Mouse (Mus musculus) midbrain, embryonic 12.5 days (tissue): ENCODE results near the gene Tomm6. TPM values are rescaled to one million over a fixed set of nuclear protein-coding genes. Genes with fewer than 3 reads are reported as not detected.

ENCODE experiments used
- ATAC-seq: fragments of 200-750 bp; cut with Nextera tagmentation; 2 replicates; pipeline ENCODE4 v1.8.0; 2017; ENCODE audit warnings: low read depth, moderate TSS enrichment, moderate library complexity; ENCODE audit not compliant: low FRiP score
- H3K27ac ChIP-seq: fragments of 300-500 bp; sonication (generic); replicated peaks from 2 replicates; pipeline ENCODE4 v1.5.1; 2016; ENCODE audit warnings: mild to moderate bottlenecking
- H3K27me3 ChIP-seq: fragments of 300-500 bp; sonication (generic); 2 replicates; pipeline ENCODE4 v1.6.1; 2016; ENCODE audit warnings: mild to moderate bottlenecking
- H3K36me3 ChIP-seq: fragments of 300-500 bp; sonication (generic); 2 replicates; pipeline ENCODE4 v1.6.1; 2016
- H3K4me1 ChIP-seq: fragments of 300-500 bp; sonication (generic); 2 replicates; pipeline ENCODE4 v1.6.1; 2016
- H3K4me2 ChIP-seq: fragments of 300-500 bp; sonication (generic); replicated peaks from 2 replicates; pipeline ENCODE4 v1.6.1; 2016; ENCODE audit warnings: mild to moderate bottlenecking, moderate library complexity
- H3K4me3 ChIP-seq: fragments of 300-500 bp; sonication (generic); 2 replicates; pipeline ENCODE4 v1.5.1; 2016; ENCODE audit warnings: mild to moderate bottlenecking
- H3K9ac ChIP-seq: fragments of 300-500 bp; sonication (generic); replicated peaks from 2 replicates; pipeline ENCODE4 v1.6.1; 2016; ENCODE audit warnings: mild to moderate bottlenecking, moderate library complexity
- H3K9me3 ChIP-seq: fragments of 300-500 bp; sonication (generic); 2 replicates; pipeline ENCODE4 v1.6.1; 2016; ENCODE audit warnings: mild to moderate bottlenecking
- WGBS: fragments of 180-500 bp; shearing (Covaris S2); methylation state at CpG from one replicate; pipeline ENCODE4 v1.1.7; 2016; 5-methylcytosine and 5-hydroxymethylcytosine counted together
- polyA plus RNA-seq: library from polyadenylated mRNA; unstranded; fragments of >200 nt; fragmentation: Nextera tagmentation; extraction: Ambion mirVana; gene quantifications from 2 replicates; pipeline ENCODE4 v1.2.1, GENCODE M21; 2016

The Tomm6 gene
- polyA plus RNA-seq, 1 experiment from 2014 or later, result 337 TPM

GRCm38 (mm10) chr17:47693671-47694441 is 5.7 kb upstream of the Tomm6 start:
- no peak; the same call in 1 of the 2 replicates for ATAC-seq
- Histone ChIP-seq H3K27me3 (peaks cover 22% of the 10 kb centered on the region), H3K4me1 (peaks cover 27% of the 10 kb centered on the region), H3K9ac (peak overlapping the region; percentile 86), H3K27ac (no peak overlapping the region), H3K4me2 (peak overlapping the region; percentile 78), H3K9me3 (no peaks in the 10 kb centered on the region), H3K4me3 (peak overlapping the region; percentile 73), H3K36me3 (0 out of 2 replicates have a peak, but pooled peaks cover 8% of the 10 kb centered on the region)
- WGBS, result 32% methylated on average over 13 of the region's 13 CpGs

GRCm38 (mm10) chr17:47691650-47692049 is 3.5 kb upstream of the Tomm6 start:
- Histone ChIP-seq H3K27ac (no peak overlapping the region), H3K9me3 (no peaks in the 10 kb centered on the region), H3K27me3 (peaks cover 22% of the 10 kb centered on the region), H3K4me3 (no peak overlapping the region), H3K4me1 (peaks cover 41% of the 10 kb centered on the region), H3K9ac (no peak overlapping the region), H3K4me2 (no peak overlapping the region), H3K36me3 (no peaks in the 10 kb centered on the region)
- WGBS, result 91% methylated on average over 3 of the region's 3 CpGs
- ATAC-seq, result no peak

GRCm38 (mm10) chr17:47689894-47690293 is 1.7 kb upstream of the Tomm6 start:
- 0 out of 2 replicates have a peak overlapping the region, but pooled peaks have one; percentile 91 for H3K9ac ChIP-seq
- peak overlapping the region; percentile 96 for H3K4me2 ChIP-seq
- H3K27ac ChIP-seq, result no peak overlapping the region
- H3K4me1 ChIP-seq, result peaks cover 38% of the 10 kb centered on the region
- no peak for ATAC-seq
- H3K36me3 ChIP-seq, result 0 out of 2 replicates have a peak, but pooled peaks cover 2% of the 10 kb centered on the region
- no peaks in the 10 kb centered on the region for H3K9me3 ChIP-seq
- H3K27me3 ChIP-seq, result peaks cover 22% of the 10 kb centered on the region
- 86% methylated on average over 8 of the region's 8 CpGs for WGBS
- peak overlapping the region; percentile 83; the same call in 1 of the 2 replicates for H3K4me3 ChIP-seq

- H3K4me1 ChIP-seq, result peaks cover 32% of the 10 kb centered on the region
- H3K36me3 ChIP-seq, result peaks cover 12% of the 10 kb centered on the region
- H3K9me3 ChIP-seq, result no peaks in the 10 kb centered on the region
- peaks cover 22% of the 10 kb centered on the region for H3K27me3 ChIP-seq
- H3K4me2 ChIP-seq, result peak within 1 kb of the TSS; percentile 96
- peak within 1 kb of the TSS; percentile 83 for H3K4me3 ChIP-seq
- H3K27ac ChIP-seq, result peak within 1 kb of the TSS; percentile 85
- peak within 1 kb of the TSS; percentile 91 for H3K9ac ChIP-seq
- under 1% methylated on average over 57 of the region's 58 CpGs for WGBS
- peak; percentile 68 for ATAC-seq
These were observed 706 bp upstream of the Tomm6 start, which contains the start of gene Frs3 for GRCm38 (mm10) chr17:47688608-47689575. TSS of gene Frs3 (plus strand) at chr17:47689030.

- no peaks in the 10 kb centered on the region for H3K9me3 ChIP-seq
- H3K4me1 ChIP-seq, result peaks cover 30% of the 10 kb centered on the region
- H3K27me3 ChIP-seq, result peaks cover 15% of the 10 kb centered on the region
- 1% methylated on average over 70 of the region's 70 CpGs for WGBS
- peak overlapping the region; percentile 85 for H3K27ac ChIP-seq
- peak overlapping the region; percentile 91 for H3K9ac ChIP-seq
- peaks cover 19% of the 10 kb centered on the region for H3K36me3 ChIP-seq
- peak overlapping the region; percentile 83 for H3K4me3 ChIP-seq
- H3K4me2 ChIP-seq, result peak overlapping the region; percentile 96
- peak; percentile 92 for ATAC-seq
These were observed 510 bp downstream of the Tomm6 start for GRCm38 (mm10) chr17:47687409-47688343.

- H3K4me2 ChIP-seq, result no peak overlapping the region
- WGBS, result 89% methylated on average over 4 of the region's 4 CpGs
- no peak overlapping the region for H3K9ac ChIP-seq
- H3K4me3 ChIP-seq, result no peak overlapping the region
- peaks cover 65% of the 10 kb centered on the region for H3K36me3 ChIP-seq
- no peaks in the 10 kb centered on the region for H3K27me3 ChIP-seq
- no peak overlapping the region for H3K27ac ChIP-seq
- H3K4me1 ChIP-seq, result peaks cover 12% of the 10 kb centered on the region
- no peak for ATAC-seq
- H3K9me3 ChIP-seq, result no peaks in the 10 kb centered on the region
These were observed 5.3 kb downstream of the Tomm6 start for GRCm38 (mm10) chr17:47682836-47683235.

GRCm38 (mm10) chr17:47678702-47679101 is 9.5 kb downstream of the Tomm6 start:
- H3K27me3 ChIP-seq, result no peaks in the 10 kb centered on the region
- H3K27ac ChIP-seq, result no peak overlapping the region
- H3K36me3 ChIP-seq, result peaks cover 69% of the 10 kb centered on the region
- no peak overlapping the region for H3K4me2 ChIP-seq
- ATAC-seq, result no peak
- H3K4me3 ChIP-seq, result no peak overlapping the region
- H3K9ac ChIP-seq, result no peak overlapping the region
- no peaks in the 10 kb centered on the region for H3K4me1 ChIP-seq
- WGBS, result 85% methylated on average over 5 of the region's 5 CpGs
- H3K9me3 ChIP-seq, result no peaks in the 10 kb centered on the region

GRCm38 (mm10) chr17:47678238-47678637 is 9.9 kb downstream of the Tomm6 start:
- Histone ChIP-seq H3K9ac (no peak overlapping the region), H3K36me3 (peaks cover 72% of the 10 kb centered on the region), H3K4me2 (no peak overlapping the region), H3K27me3 (peaks cover 5% of the 10 kb centered on the region), H3K4me1 (no peaks in the 10 kb centered on the region), H3K4me3 (no peak overlapping the region), H3K27ac (no peak overlapping the region), H3K9me3 (no peaks in the 10 kb centered on the region)
- ATAC-seq, result no peak
- 93% methylated on average over 5 of the region's 5 CpGs for WGBS

GRCm38 (mm10) chr17:47676581-47676980 is 11.6 kb downstream of the Tomm6 start:
- Histone ChIP-seq H3K27ac (no peak overlapping the region), H3K36me3 (peaks cover 61% of the 10 kb centered on the region), H3K4me3 (no peak overlapping the region), H3K9ac (no peak overlapping the region), H3K9me3 (no peaks in the 10 kb centered on the region), H3K4me2 (no peak overlapping the region), H3K4me1 (peaks cover 14% of the 10 kb centered on the region), H3K27me3 (peaks cover 18% of the 10 kb centered on the region)
- WGBS, result 21% methylated on average over 9 of the region's 9 CpGs
- no peak for ATAC-seq

- Histone ChIP-seq H3K4me1 (peaks cover 19% of the 10 kb centered on the region), H3K4me2 (peak overlapping the region; percentile 53), H3K27ac (no peak overlapping the region), H3K27me3 (peaks cover 32% of the 10 kb centered on the region), H3K9ac (peak overlapping the region; percentile 20), H3K36me3 (peaks cover 26% of the 10 kb centered on the region), H3K9me3 (no peaks in the 10 kb centered on the region), H3K4me3 (peak overlapping the region; percentile 32)
- peak; percentile 77 for ATAC-seq
- WGBS, result 4% methylated on average over 67 of the region's 68 CpGs
These were observed 15.7 kb downstream of the Tomm6 start for GRCm38 (mm10) chr17:47672311-47673111.
